Mouse (Mus musculus) olfactory bulb, adult 2 months (tissue): ENCODE measurements at regions not wholly inside any gene's neighbourhood (a gene's known extent, or its start where the extent isn't known, plus 50 kb on each side); places are given as distances from the start of the nearest gene placed in this dataset.

Source experiments
- CTCF ChIP-seq: fragments of 200-500 bp; IDR thresholded peaks from 2 replicates; pipeline ENCODE4 v1.5.1; 2012; ENCODE audit warnings: low read depth, mild to moderate bottlenecking, low read length, moderate library complexity; ENCODE audit not compliant: insufficient read depth
- POLR2A ChIP-seq: fragments of 200-500 bp; IDR thresholded peaks from 2 replicates; pipeline ENCODE4 v1.6.1; 2012; ENCODE audit warnings: mild to moderate bottlenecking, low read depth, low read length, moderate library complexity; ENCODE audit not compliant: insufficient read depth

- TF ChIP-seq POLR2A (no peak), CTCF (no peak)
Measured at GRCm38 (mm10) chrX:99241684-99242118, 105.8 kb downstream of the Efnb1 start.
